Mouse (Mus musculus) brain, embryonic 14.5 days (tissue): ENCODE measurements at regions not wholly inside any gene's neighbourhood (a gene's known extent, or its start where the extent isn't known, plus 50 kb on each side); places are given as distances from the start of the nearest gene placed in this dataset.

Source experiments
- CTCF ChIP-seq: fragments of 200-500 bp; IDR thresholded peaks from 2 replicates; pipeline ENCODE4 v1.5.1; 2012; ENCODE audit warnings: inconsistent platforms, mild to moderate bottlenecking, moderate library complexity, borderline replicate concordance; ENCODE audit not compliant: insufficient read depth, insufficient read length; ENCODE audit errors: extremely low read depth
- POLR2A ChIP-seq: fragments of 200-500 bp; IDR thresholded peaks from 2 replicates; pipeline ENCODE4 v1.6.1; 2012; ENCODE audit warnings: mild to moderate bottlenecking, inconsistent platforms, borderline replicate concordance; ENCODE audit not compliant: poor library complexity, insufficient read depth, insufficient read length, severe bottlenecking; ENCODE audit errors: extremely low read depth

DNA sequence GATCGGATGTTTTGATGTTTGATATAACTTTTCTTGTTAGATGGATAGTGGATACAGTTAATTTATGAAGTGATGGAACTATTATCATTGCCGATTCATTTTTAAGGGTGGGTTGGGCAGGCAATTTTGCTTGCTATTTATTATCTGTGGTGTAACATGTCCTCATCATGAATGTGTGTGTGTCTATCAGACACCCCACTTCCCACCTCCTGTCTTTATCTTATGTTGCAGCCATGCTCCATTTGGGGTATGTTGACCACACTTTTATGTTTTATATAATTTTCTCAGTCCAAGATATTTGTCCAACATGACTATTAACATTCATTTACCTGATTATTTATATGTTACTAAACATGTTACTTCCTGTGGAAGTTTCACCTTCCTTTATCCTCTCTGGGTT lies 175.6 kb upstream of the Tpm3-rs7 start:
- TF ChIP-seq CTCF (no peak), POLR2A (no peak)
